Mouse (Mus musculus) heart, embryonic 10.5 days (tissue): ENCODE results near the gene Ugt1a1. TPM values are rescaled to one million over a fixed set of nuclear protein-coding genes. Genes with fewer than 3 reads are reported as not detected.
A peak's percentile ranks its signal among the peaks of the same experiment; 100 is the strongest.

Source experiments
- DNase-seq: peaks from one replicate; pipeline ENCODE4 v3.0.0-alpha.2; 2017; ENCODE audit warnings: low spot score
- H3K27ac ChIP-seq: fragments of 300-500 bp; sonication (generic); 2 replicates; pipeline ENCODE4 v1.5.1; 2016; ENCODE audit warnings: mild to moderate bottlenecking
- H3K27me3 ChIP-seq: fragments of 300-500 bp; sonication (generic); 2 replicates; pipeline ENCODE4 v1.6.1; 2016; ENCODE audit warnings: mild to moderate bottlenecking; ENCODE audit not compliant: poor library complexity, insufficient read depth, severe bottlenecking
- H3K36me3 ChIP-seq: fragments of 300-500 bp; sonication (generic); 2 replicates; pipeline ENCODE4 v1.6.1; 2016; ENCODE audit warnings: mild to moderate bottlenecking, moderate library complexity
- H3K4me1 ChIP-seq: fragments of 300-500 bp; sonication (generic); 2 replicates; pipeline ENCODE4 v1.6.1; 2016; ENCODE audit warnings: mild to moderate bottlenecking
- H3K4me3 ChIP-seq: fragments of 300-500 bp; sonication (generic); 2 replicates; pipeline ENCODE4 v1.5.1; 2016; ENCODE audit warnings: mild to moderate bottlenecking, moderate library complexity
- H3K9me3 ChIP-seq: fragments of 300-500 bp; sonication (generic); 2 replicates; pipeline ENCODE4 v1.6.1; 2016; ENCODE audit warnings: mild to moderate bottlenecking, moderate library complexity
- WGBS: fragments of 180-500 bp; shearing (Covaris S2); methylation state at CpG from one replicate; pipeline ENCODE4 v1.1.7; 2016; 5-methylcytosine and 5-hydroxymethylcytosine counted together
- polyA plus RNA-seq: library from polyadenylated mRNA; unstranded; fragments of >200 nt; fragmentation: Nextera tagmentation; extraction: Ambion mirVana; gene quantifications from 2 replicates; pipeline ENCODE4 v1.2.1, GENCODE M21; 2016

The Ugt1a1 gene
- polyA plus RNA-seq, 1 experiment from 2014 or later, result not detected

DNA sequence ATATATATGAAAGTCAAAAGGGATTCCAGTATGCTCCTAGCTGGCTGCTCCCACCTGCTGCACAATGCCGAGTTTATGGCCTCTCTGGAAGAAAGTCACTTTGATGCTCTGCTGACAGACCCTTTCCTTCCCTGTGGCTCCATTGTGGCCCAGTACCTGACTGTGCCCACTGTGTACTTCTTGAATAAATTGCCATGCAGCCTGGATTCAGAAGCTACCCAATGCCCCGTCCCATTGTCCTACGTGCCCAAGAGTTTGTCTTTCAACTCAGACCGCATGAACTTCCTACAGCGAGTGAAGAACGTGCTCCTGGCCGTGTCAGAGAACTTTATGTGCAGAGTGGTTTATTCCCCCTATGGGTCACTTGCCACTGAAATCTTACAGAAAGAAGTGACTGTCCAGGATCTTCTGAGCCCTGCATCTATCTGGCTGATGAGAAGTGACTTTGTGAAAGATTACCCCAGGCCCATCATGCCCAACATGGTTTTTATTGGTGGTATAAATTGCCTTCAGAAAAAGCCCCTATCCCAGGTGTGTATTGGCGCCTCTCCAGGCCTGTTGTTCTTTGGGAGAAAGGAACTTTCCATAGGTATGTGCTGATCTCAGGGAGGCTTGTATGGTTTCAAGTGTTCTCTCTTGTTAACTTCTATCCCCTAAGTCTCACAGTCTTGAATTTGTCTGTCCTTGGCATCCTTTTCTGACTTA, 734 bp downstream of the Ugt1a1 start:
- peaks cover 59% of the 10 kb centered on the region for H3K9me3 ChIP-seq
- peak; percentile 87 for DNase-seq
- WGBS, result 57% methylated on average over 8 of the region's 8 CpGs

DNA sequence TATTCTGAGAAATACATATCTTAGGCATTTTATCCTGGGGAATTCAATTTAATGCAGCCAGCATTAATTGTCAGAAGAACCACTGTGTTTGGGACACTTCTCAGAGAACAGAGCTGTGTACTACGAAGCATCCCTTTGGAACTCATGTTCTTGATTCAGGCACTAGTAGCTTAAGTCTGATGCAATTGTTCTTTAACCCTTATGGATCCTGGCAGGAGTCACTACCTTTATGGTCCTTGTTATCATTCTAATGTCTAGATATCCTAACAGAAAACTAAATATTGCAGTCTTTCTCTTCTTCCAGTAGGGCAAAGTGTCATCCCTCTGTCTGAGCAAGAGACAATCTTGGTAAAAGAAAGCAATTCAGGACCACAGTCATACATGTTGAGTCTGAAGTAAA, 1.3 kb downstream of the Ugt1a1 start:
- Histone ChIP-seq H3K27ac (no peak overlapping the region), H3K36me3 (no peaks in the 10 kb centered on the region), H3K27me3 (no peaks in the 10 kb centered on the region), H3K4me1 (no peaks in the 10 kb centered on the region), H3K9me3 (peaks cover 61% of the 10 kb centered on the region), H3K4me3 (no peak overlapping the region)
- 71% methylated on average over 1 of the region's 1 CpGs for WGBS
- DNase-seq, result no peak

More for the DNA sequence above, 734 bp downstream of the Ugt1a1 start:
- no peaks in the 10 kb centered on the region for H3K27me3 ChIP-seq
- no peaks in the 10 kb centered on the region for H3K4me1 ChIP-seq
- no peaks in the 10 kb centered on the region for H3K36me3 ChIP-seq
- H3K4me3 ChIP-seq, result no peak overlapping the region
- H3K27ac ChIP-seq, result no peak overlapping the region

DNA sequence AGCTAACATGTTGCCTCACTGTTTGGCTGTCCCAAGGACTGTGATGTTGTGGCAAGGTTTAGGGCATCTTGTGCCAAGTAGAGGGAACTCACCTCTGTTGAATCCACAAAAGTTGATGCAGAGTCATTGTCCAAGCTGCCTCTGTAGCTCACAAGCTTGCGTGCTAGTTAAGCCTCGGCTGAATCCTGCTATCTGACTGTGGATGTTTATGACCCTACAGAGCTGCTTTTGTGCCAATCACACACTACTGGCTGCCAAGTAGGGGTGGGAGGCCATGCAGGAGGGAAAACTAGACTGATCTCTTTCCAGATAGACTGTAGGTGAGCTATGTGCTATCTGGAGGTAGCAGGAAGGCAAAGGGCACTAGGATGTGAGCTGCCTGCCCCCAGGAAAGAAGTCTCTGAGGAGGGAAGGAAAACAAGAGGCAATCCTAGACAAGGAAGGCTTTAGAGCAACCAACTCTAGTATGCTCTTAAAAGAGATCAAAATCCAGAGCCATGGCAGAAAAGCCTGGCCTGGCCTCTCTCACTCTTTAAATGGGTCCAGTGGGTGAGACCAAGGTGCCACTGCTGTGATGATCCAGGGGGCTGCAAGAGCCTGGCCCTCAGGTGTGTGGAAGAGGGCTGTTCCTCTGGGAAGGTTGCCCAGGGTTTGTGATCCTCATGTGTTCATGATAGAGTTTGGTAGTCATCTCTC, 2.2 kb downstream of the Ugt1a1 start:
- H3K27ac ChIP-seq, result no peak overlapping the region
- H3K36me3 ChIP-seq, result no peaks in the 10 kb centered on the region
- H3K27me3 ChIP-seq, result no peaks in the 10 kb centered on the region
- H3K4me3 ChIP-seq, result no peak overlapping the region
- 76% methylated on average over 2 of the region's 2 CpGs for WGBS
- H3K4me1 ChIP-seq, result no peaks in the 10 kb centered on the region
- peaks cover 61% of the 10 kb centered on the region for H3K9me3 ChIP-seq
- peak; percentile 86 for DNase-seq

DNA sequence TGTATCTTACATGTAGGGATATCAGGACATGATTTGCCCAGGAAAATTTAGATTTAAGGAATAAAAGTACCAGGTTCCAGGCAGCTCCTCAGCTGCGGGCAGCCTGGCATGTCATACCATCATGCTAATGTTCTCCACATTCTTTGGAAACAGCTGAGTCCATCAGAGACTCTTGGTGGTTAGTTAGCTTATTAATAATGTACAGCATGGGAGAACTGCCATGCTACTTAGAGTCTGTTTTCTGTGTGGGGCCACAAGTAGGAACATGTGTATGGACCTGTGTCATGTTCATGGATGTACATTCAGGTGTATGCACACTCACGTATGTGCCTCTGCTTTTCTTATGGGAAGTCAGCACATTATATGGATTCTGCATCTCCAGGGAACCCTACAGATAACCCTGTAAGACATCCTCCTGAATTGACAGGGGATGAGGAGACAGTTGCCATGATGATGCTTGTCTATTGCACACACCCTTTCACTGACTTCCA, 2.7 kb downstream of the Ugt1a1 start:
- Histone ChIP-seq H3K27me3 (no peaks in the 10 kb centered on the region), H3K27ac (no peak overlapping the region), H3K36me3 (no peaks in the 10 kb centered on the region), H3K4me1 (no peaks in the 10 kb centered on the region), H3K4me3 (no peak overlapping the region), H3K9me3 (peaks cover 61% of the 10 kb centered on the region)
- 72% methylated on average over 2 of the region's 2 CpGs for whole genome bisulfite sequencing
- peak; percentile 79 for DNase-seq

DNA sequence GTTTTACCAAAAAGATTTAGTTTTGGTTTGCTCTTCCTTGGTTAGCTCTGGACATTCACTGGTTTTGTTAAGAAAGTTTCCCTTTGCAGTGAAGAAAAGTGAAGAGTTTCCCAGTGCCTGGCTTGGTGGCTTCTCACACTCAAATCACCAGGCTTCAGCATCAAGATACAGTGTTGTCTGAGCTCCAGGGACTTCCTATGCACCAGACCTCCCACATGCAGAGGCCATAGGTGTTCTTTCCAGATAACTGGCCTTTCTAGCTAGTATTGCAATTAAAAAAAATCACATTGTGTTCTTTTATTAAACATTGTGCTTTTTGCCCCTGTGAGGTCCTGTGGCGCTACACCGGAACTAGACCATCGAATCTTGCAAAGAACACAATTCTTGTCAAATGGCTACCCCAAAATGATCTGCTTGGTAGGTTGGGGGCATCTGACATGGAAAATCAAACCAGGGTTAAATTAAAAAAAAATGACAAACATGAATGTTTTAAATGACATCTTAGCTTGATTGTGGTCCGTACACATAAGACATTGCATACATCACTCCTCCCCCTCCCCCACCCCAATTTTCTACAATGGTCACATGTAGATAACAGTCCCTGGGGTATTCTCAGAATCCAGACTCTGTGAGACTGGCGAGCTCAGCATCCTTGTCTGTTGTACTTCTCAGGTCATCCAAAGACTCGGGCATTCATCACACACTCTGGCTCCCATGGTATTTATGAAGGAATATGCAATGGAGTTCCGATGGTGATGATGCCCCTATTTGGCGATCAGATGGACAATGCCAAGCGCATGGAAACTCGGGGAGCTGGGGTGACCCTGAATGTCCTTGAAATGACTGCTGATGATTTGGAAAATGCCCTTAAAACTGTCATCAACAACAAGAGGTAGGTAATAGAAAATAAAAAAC, 4.0 kb downstream of the Ugt1a1 start:
- Histone ChIP-seq H3K4me1 (no peaks in the 10 kb centered on the region), H3K4me3 (no peak overlapping the region), H3K27ac (no peak overlapping the region), H3K9me3 (peaks cover 61% of the 10 kb centered on the region), H3K36me3 (no peaks in the 10 kb centered on the region), H3K27me3 (no peaks in the 10 kb centered on the region)
- 65% methylated on average over 10 of the region's 10 CpGs for WGBS
- DNase-seq, result peak; percentile 91

DNA sequence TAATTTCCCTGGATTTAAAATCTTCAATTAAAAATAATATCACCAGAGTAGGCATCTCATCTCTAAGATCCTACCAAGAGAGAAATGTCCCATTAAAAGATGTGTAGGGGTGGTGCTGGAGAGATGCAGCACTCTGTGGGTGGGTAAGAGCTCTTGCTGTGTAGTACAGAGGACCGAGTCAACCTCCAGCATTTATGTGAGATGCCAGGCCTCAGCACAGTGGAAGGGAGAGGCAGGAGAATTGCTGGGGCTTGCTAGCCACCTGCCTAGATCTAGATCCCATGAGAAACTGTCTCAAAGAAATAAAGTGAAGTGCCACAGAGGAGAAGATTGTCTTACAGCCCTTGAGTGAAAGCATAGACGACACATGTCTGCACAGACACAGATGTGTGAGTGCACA, 4.8 kb downstream of the Ugt1a1 start:
- H3K9me3 ChIP-seq, result peaks cover 58% of the 10 kb centered on the region
- no peak overlapping the region for H3K27ac ChIP-seq
- no peaks in the 10 kb centered on the region for H3K27me3 ChIP-seq
- peak; percentile 80 for DNase-seq
- H3K4me3 ChIP-seq, result no peak overlapping the region
- H3K36me3 ChIP-seq, result no peaks in the 10 kb centered on the region
- H3K4me1 ChIP-seq, result no peaks in the 10 kb centered on the region
- 59% methylated on average over 2 of the region's 2 CpGs for WGBS

DNA sequence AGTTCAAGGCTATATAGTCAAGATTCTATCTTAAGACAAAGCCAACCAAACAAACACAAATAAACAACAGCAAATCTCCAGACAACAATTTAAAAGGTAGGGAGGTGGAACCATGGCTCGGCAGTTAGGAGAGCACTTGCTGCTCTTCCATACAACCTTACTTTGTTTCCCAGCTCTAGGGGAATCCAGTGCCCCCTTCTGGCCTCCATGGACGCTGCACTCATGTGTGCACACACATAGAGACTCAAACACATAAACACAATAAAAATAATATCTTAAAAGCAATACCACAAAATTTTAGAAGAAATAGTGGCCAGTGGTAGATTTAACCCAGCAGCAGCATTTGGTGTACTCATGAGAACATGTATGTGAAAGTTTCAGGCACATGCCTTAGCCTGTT, 5.4 kb downstream of the Ugt1a1 start:
- H3K9me3 ChIP-seq, result peaks cover 52% of the 10 kb centered on the region

DNA sequence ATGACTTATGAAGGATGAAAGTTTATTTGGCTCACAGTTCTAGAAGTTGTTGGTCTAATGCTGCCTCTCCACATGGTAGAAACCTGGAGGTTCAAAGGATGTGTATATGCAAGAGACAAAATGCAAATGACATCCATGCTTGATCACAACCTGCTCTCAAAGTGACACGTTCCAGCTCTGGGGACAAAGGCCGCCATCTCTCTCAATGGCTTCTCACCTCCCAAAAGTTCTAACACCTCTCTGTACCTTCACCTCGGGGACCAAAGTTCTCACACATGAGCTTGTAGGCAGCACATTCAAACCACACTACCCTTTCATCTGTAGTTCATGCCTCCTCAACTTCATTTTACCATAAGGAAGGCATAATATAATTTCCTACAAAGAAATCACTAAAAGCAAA, 5.8 kb downstream of the Ugt1a1 start:
- DNase-seq, result no peak
- Histone ChIP-seq H3K4me3 (no peak overlapping the region), H3K27ac (no peak overlapping the region), H3K27me3 (no peaks in the 10 kb centered on the region), H3K4me1 (no peaks in the 10 kb centered on the region), H3K36me3 (no peaks in the 10 kb centered on the region), H3K9me3 (peaks cover 48% of the 10 kb centered on the region)
- WGBS, result 36% methylated on average over 3 of the region's 3 CpGs

More for the DNA sequence above, 5.4 kb downstream of the Ugt1a1 start:
- Histone ChIP-seq H3K4me1 (no peaks in the 10 kb centered on the region), H3K36me3 (no peaks in the 10 kb centered on the region), H3K27me3 (no peaks in the 10 kb centered on the region), H3K4me3 (no peak overlapping the region), H3K27ac (no peak overlapping the region)
- WGBS, result 57% methylated on average over 2 of the region's 2 CpGs
- DNase-seq, result no peak

DNA sequence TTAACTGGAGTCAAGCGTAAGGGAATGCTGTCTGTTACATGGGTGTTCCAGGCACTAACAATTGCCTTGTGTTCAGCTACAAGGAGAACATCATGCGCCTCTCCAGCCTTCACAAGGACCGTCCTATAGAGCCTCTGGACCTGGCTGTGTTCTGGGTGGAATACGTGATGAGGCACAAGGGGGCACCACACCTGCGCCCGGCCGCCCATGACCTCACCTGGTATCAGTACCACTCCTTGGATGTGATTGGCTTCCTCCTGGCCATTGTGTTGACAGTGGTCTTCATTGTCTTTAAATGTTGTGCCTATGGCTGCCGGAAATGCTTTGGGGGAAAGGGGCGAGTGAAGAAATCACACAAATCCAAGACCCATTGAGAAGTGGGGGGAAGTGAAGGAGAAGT, 6.3 kb downstream of the Ugt1a1 start:
- no peak overlapping the region for H3K27ac ChIP-seq
- 70% methylated on average over 9 of the region's 9 CpGs for WGBS
- peaks cover 43% of the 10 kb centered on the region for H3K9me3 ChIP-seq
- DNase-seq, result peak; percentile 91
- no peak overlapping the region for H3K4me3 ChIP-seq
- no peaks in the 10 kb centered on the region for H3K4me1 ChIP-seq
- no peaks in the 10 kb centered on the region for H3K27me3 ChIP-seq
- H3K36me3 ChIP-seq, result no peaks in the 10 kb centered on the region

DNA sequence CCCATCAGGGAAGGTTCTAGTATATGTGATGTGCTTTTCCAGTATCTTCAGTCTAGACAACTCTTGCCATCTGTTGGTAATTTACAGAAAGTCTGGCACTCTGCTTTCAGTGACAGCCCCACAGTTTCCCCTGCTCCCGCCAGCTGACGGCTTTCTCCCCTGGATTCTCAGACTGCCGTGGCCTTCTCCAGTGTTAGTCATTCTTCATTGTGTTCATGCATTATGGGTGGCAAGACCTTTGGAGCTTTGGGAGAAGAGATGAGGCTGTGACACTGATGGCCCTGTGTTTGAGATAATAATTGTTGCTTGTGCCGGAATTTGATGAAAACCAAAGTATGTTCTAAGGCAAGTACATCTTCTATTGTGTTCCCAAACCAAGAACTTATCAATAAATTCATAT, 6.8 kb downstream of the Ugt1a1 start:
- Histone ChIP-seq H3K9me3 (peaks cover 38% of the 10 kb centered on the region), H3K36me3 (no peaks in the 10 kb centered on the region), H3K27me3 (no peaks in the 10 kb centered on the region), H3K4me3 (no peak overlapping the region), H3K4me1 (no peaks in the 10 kb centered on the region), H3K27ac (no peak overlapping the region)
- DNase-seq, result peak; percentile 84
- 47% methylated on average over 4 of the region's 4 CpGs for WGBS

DNA sequence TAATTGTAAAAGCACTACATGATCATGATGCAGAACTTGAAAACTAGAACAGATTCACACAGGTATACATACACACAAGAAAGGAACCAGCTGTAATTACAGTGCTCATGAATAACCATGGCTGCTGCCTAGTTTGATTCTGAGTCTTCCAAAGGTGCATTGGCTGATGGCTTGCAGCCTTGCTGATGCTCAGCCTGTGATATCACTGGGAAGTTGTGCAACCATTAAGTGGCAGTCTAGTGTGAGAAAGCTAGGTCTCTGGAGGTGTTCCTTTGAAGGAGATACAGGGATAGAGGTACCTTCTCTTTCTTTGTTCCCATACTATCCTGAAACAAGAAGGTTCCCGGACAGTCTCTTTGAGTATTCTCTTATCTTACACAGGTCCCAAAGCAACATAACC, 7.3 kb downstream of the Ugt1a1 start:
- no peak for DNase-seq
- H3K36me3 ChIP-seq, result no peaks in the 10 kb centered on the region
- H3K9me3 ChIP-seq, result peaks cover 33% of the 10 kb centered on the region
- H3K27ac ChIP-seq, result no peak overlapping the region
- 10% methylated on average over 1 of the region's 1 CpGs for WGBS
- no peaks in the 10 kb centered on the region for H3K27me3 ChIP-seq
- H3K4me3 ChIP-seq, result no peak overlapping the region
- H3K4me1 ChIP-seq, result no peaks in the 10 kb centered on the region

DNA sequence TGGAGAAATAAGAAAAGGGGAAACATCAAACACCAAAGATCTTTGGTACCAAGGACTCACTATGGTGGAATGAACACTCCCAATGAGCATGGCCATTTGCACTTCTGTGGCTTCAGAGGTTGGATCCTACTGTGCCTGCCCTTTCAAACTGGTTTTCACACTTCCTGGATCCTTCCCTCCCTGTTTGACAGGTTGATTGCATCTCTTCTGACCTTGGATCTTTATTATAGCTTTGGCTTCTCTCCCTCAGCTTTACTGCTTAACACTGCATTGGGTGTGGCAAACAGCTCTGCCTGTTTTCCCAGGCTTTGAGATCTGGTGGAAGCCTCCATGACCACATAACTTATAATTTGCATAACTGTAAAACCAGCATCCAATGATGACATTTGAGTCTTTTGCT, 8.6 kb downstream of the Ugt1a1 start:
- Histone ChIP-seq H3K4me1 (no peaks in the 10 kb centered on the region), H3K27me3 (no peaks in the 10 kb centered on the region), H3K36me3 (no peaks in the 10 kb centered on the region), H3K9me3 (peaks cover 23% of the 10 kb centered on the region), H3K27ac (no peak overlapping the region), H3K4me3 (no peak overlapping the region)
- peak; percentile 81 for DNase-seq

DNA sequence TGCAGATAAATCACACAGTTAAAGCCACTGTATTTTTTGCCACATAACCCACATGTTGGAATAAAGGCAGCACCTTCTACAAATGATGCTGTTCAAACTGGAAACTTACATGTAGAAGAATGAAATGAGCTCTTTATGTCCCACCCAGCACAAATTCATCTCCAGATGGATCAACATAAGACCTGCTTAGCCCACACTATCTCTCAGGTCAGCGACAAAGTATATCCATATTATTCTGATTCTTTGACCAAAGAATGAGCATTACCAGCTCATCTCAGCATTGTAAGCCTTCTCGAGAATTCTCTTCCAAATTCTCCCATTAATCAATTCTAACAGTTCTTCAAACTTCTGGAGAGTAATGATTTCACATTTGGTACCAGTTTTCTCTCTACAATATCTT, 10.5 kb downstream of the Ugt1a1 start:
- no peak overlapping the region for H3K27ac ChIP-seq
- DNase-seq, result peak; percentile 64
- H3K27me3 ChIP-seq, result no peaks in the 10 kb centered on the region
- no peaks in the 10 kb centered on the region for H3K36me3 ChIP-seq
- WGBS, result 50% methylated on average over 2 of the region's 2 CpGs
- no peaks in the 10 kb centered on the region for H3K4me1 ChIP-seq
- H3K4me3 ChIP-seq, result no peak overlapping the region
- peaks cover 25% of the 10 kb centered on the region for H3K9me3 ChIP-seq
